10 mouse cellular contexts compared by ENCODE assay signal in genomic region chr4:99561506-99561937, GRCm38 (mm10).
DNase-seq lines count a peak whose midpoint lies in the region; ATAC-seq and TF ChIP-seq lines count a peak whose summit lies in the region.
"Had no signal": no experiment of that assay in that cellular context is flagged by ENCODE, and none has a peak within 500 bp of the region (broad histone marks: within the 10 kb centered on the region; RNA-seq: fewer than 3 reads in every experiment).

No protein-coding gene starts in this region.

- H3K9ac ChIP-seq in intestine, postnatal 0 days (ENCODE audit: low read depth, low read length): no peak overlapping the region
- H3K9ac ChIP-seq in intestine, embryonic 15.5 days: no peak overlapping the region
- H3K9ac ChIP-seq: heart, embryonic 15.5 days; liver, postnatal 0 days had no signal

- no peaks in the 10 kb centered on the region for H3K36me3 ChIP-seq in intestine, postnatal 0 days (ENCODE audit: control insufficient read depth, insufficient read depth)
- H3K36me3 ChIP-seq in intestine, embryonic 15.5 days: no peaks in the 10 kb centered on the region
- H3K36me3 ChIP-seq: heart, embryonic 15.5 days had no signal

- DNase-seq in ES-CJ7 (ENCODE audit: low read depth, low spot score): peak; percentile 81
- peak; percentile 8 for DNase-seq in cerebellum, adult 11-12 months
- DNase-seq in lung, adult 18-20 months: peak; percentile 31 to 62
- no peak for DNase-seq in neural tube, embryonic 10.5 days (ENCODE audit: extremely low spot score, low spot score)
- DNase-seq in layer of hippocampus, adult 11-12 months (ENCODE audit: low spot score): no peak
- DNase-seq: liver, postnatal 0 days had no signal

- no peak overlapping the region for H3K4me2 ChIP-seq in intestine, postnatal 0 days (replicated peaks; ENCODE audit: low read depth)
- no peak overlapping the region for H3K4me2 ChIP-seq in intestine, embryonic 15.5 days (replicated peaks)

- peak; percentile 39 for TF ChIP-seq CTCF in intestine, postnatal 0 days (IDR thresholded peaks at IDR 0.05; ENCODE audit: low read depth)

- WGBS in intestine, postnatal 0 days: 19% methylated on average over 6 of the region's 6 CpGs
- 17% methylated on average over 6 of the region's 6 CpGs for WGBS in intestine, embryonic 15.5 days

- no peak overlapping the region for H3K4me3 ChIP-seq in intestine, postnatal 0 days (ENCODE audit: low read depth, low read length)
- H3K4me3 ChIP-seq in intestine, embryonic 15.5 days (replicated peaks): no peak overlapping the region
- H3K4me3 ChIP-seq: heart, embryonic 15.5 days had no signal

- H3K9me3 ChIP-seq in intestine, postnatal 0 days (ENCODE audit: control insufficient read depth): no peaks in the 10 kb centered on the region
- no peaks in the 10 kb centered on the region for H3K9me3 ChIP-seq in intestine, embryonic 15.5 days
- H3K9me3 ChIP-seq: heart, embryonic 15.5 days had no signal

- no peaks in the 10 kb centered on the region for H3K4me1 ChIP-seq in intestine, postnatal 0 days (replicated peaks; ENCODE audit: control insufficient read depth, insufficient read depth, low read length)
- no peaks in the 10 kb centered on the region for H3K4me1 ChIP-seq in intestine, embryonic 15.5 days (replicated peaks)
- H3K4me1 ChIP-seq: heart, embryonic 15.5 days had no signal

- ATAC-seq in intestine, postnatal 0 days: no peak
- no peak for ATAC-seq in intestine, embryonic 15.5 days
- ATAC-seq in frontal cortex, adult (ENCODE audit: low TSS enrichment): no peak
- ATAC-seq: liver, postnatal 0 days had no signal

- H3K27ac ChIP-seq in intestine, postnatal 0 days (ENCODE audit: low read depth, low read length): no peak overlapping the region
- no peak overlapping the region for H3K27ac ChIP-seq in intestine, embryonic 15.5 days
- H3K27ac ChIP-seq: heart, embryonic 15.5 days had no signal

- H3K27me3 ChIP-seq in intestine, postnatal 0 days (replicated peaks; ENCODE audit: control insufficient read depth, insufficient read depth, low read length): no peaks in the 10 kb centered on the region
- peaks cover 3% of the 10 kb centered on the region; the same call in 1 of the 2 replicates for H3K27me3 ChIP-seq in intestine, embryonic 15.5 days (replicated peaks)

Comparison
In these comparisons a context has a peak if more than half of its experiments do, and no peak if none do; other contexts are left out.
1. DNase-seq: peak in ES-CJ7 (single experiment), cerebellum, adult 11-12 months (single experiment) and lung, adult 18-20 months (2 of 2); none in neural tube, embryonic 10.5 days (single experiment) and layer of hippocampus, adult 11-12 months (single experiment).